Mouse (Mus musculus) mammary gland, adult 2 months (tissue): ENCODE results near the gene Fcer2a. TPM values are rescaled to one million over a fixed set of nuclear protein-coding genes. Genes with fewer than 3 reads are reported as not detected.

Experiments used
- polyA plus RNA-seq: library from polyadenylated mRNA; depleted of rRNA; stranded (reverse); fragments of >200 nt; gene quantifications from 2 replicates; pipeline ENCODE4 v1.2.3, GENCODE M21; 2012; ENCODE audit warnings: low replicate concordance; rRNA removed

The Fcer2a gene
- polyA plus RNA-seq, result 34.8 and 48.3 TPM in 2 replicates

GRCm38 (mm10) chr8:3694121-3694520 lies at the start of gene Fcer2a:
Gene Fcer2a (minus strand): TSS chr8:3694175.

GRCm38 (mm10) chr8:3720551-3720950 lies 26.6 kb upstream of the Fcer2a start, which contains the start of gene Clec4g:
Gene Clec4g (minus strand): TSS chr8:3720651.

GRCm38 (mm10) chr8:3676131-3676992 lies 17.6 kb downstream of the Fcer2a start, which contains the start of gene Trappc5:
Gene Trappc5 (plus strand): TSS chr8:3676299.

GRCm38 (mm10) chr8:3671980-3672491 lies 21.9 kb downstream of the Fcer2a start, which contains the start of gene Fcor:
Gene Fcor (minus strand): TSS chr8:3672362.

GRCm38 (mm10) chr8:3665507-3665906 lies 28.5 kb downstream of the Fcer2a start, which contains the start of gene Mcemp1:
Gene Mcemp1 (plus strand): TSS chr8:3665754.

GRCm38 (mm10) chr8:3655526-3655925 lies 38.4 kb downstream of the Fcer2a start, which contains the start of gene Retn:
Gene Retn (plus strand): TSS chr8:3655770.

Other genes starting within 250 kb of the Fcer2a start
- gene Pex11g, start 226.5 kb downstream of the Fcer2a start, polyA plus RNA-seq, result 8.4 and 11.1 TPM in 2 replicates
- gene Tex45, start 223.3 kb downstream of the Fcer2a start, polyA plus RNA-seq, result 0.10 and 0.11 TPM in 2 replicates
- 76.9 and 90.5 TPM in 2 replicates for gene Zfp358, start 201.0 kb downstream of the Fcer2a start, polyA plus RNA-seq
- 274 and 624 TPM in 2 replicates for gene Mcoln1, start 193.7 kb downstream of the Fcer2a start, polyA plus RNA-seq
- 59.0 and 66.0 TPM in 2 replicates for gene Pnpla6, start 178.8 kb downstream of the Fcer2a start, polyA plus RNA-seq
- gene C330021F23Rik, start 126.2 kb downstream of the Fcer2a start, polyA plus RNA-seq, result not detected in 2 replicates
- 11.5 and 13.9 TPM in 2 replicates for gene Camsap3, start 106.9 kb downstream of the Fcer2a start, polyA plus RNA-seq
- 57.5 and 58.7 TPM in 2 replicates for gene Xab2, start 72.9 kb downstream of the Fcer2a start, polyA plus RNA-seq
- gene Pet100, start 72.6 kb downstream of the Fcer2a start, polyA plus RNA-seq, result 2.9 and 7.1 TPM in 2 replicates
- gene Pcp2, start 68.6 kb downstream of the Fcer2a start, polyA plus RNA-seq, result not detected in 2 replicates
- gene Stxbp2, start 63.2 kb downstream of the Fcer2a start, polyA plus RNA-seq, result 123 and 137 TPM in 2 replicates
- gene Retn, start 38.4 kb downstream of the Fcer2a start, polyA plus RNA-seq, result 504 and 837 TPM in 2 replicates
- 1.4 and 2.4 TPM in 2 replicates for gene Mcemp1, start 28.4 kb downstream of the Fcer2a start, polyA plus RNA-seq
- gene Fcor, start 21.8 kb downstream of the Fcer2a start, polyA plus RNA-seq, result 92.6 and 226 TPM in 2 replicates
- 31.3 and 44.5 TPM in 2 replicates for gene Trappc5, start 17.9 kb downstream of the Fcer2a start, polyA plus RNA-seq
- 1.1 and 1.9 TPM in 2 replicates for gene Clec4g, start 26.5 kb upstream of the Fcer2a start, polyA plus RNA-seq
- gene Cd209a, start 54.8 kb upstream of the Fcer2a start, polyA plus RNA-seq, result 3.8 and 9.8 TPM in 2 replicates
- gene Cd209e, start 160.1 kb upstream of the Fcer2a start, polyA plus RNA-seq, result 0.25 and 1.7 TPM in 2 replicates
- 10.3 and 29.4 TPM in 2 replicates for gene Cd209d, start 184.4 kb upstream of the Fcer2a start, polyA plus RNA-seq
- 27.8 and 85.7 TPM in 2 replicates for gene Cd209b, start 232.7 kb upstream of the Fcer2a start, polyA plus RNA-seq